ENCODE assay signal across 24 mouse cellular contexts in the genomic region with DNA sequence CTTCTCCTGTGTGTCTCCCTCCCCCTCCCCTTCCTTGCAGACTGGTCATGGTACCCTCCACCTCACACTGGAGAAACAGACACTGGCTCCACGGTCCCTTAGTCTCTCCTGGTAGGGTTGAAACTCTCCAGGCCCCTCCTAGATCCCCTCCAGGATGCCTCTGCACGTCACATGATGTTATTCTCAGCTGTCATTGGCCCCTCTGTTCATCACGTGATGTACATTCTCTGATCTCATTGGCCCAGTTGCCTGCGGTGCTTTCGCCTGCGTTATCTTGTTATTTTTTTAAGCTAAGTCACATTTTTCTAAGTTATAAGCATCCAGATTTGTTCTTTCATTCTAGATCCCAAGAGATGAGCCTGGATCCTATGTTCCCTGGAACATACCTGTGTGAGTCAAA. TPM values are rescaled to one million over a fixed set of nuclear protein-coding genes. Genes with fewer than 3 reads are reported as not detected.
DNase-seq lines count a peak whose midpoint lies in the region; TF ChIP-seq lines count a peak whose summit lies in the region.
"Had no signal": no experiment of that assay in that cellular context is flagged by ENCODE, and none has a peak within 500 bp of the region (broad histone marks: within the 10 kb centered on the region; RNA-seq: fewer than 3 reads in every experiment).

No protein-coding gene starts in this region.

- no peaks in the 10 kb centered on the region for H3K27me3 ChIP-seq in testis, adult 2 months (ENCODE audit: control insufficient read depth, insufficient read depth, low read length)
- H3K27me3 ChIP-seq: embryonic facial prominence, embryonic 13.5 days; embryonic facial prominence, embryonic 15.5 days; forebrain, embryonic 12.5 days had no signal

- no peak overlapping the region; the same call in 1 of the 2 replicates for H3K4me3 ChIP-seq in testis, adult 2 months (ENCODE audit: control insufficient read depth, low read depth, low read length)
- H3K4me3 ChIP-seq: embryonic facial prominence, embryonic 13.5 days; embryonic facial prominence, embryonic 15.5 days; erythroblast, embryonic 14.5 days; forebrain, embryonic 10.5 days; forebrain, embryonic 12.5 days had no signal

- TF ChIP-seq CTCF in testis, adult 2 months (IDR thresholded peaks at IDR 0.05; ENCODE audit: control insufficient read depth, insufficient read depth, insufficient replicate concordance, low read depth, low read length) = no peak

- no peak for DNase-seq in testis, postnatal 10 days (ENCODE audit: low spot score)
- peak; percentile 20 for DNase-seq in ES-CJ7 (ENCODE audit: low read depth, low spot score)
- DNase-seq in ZHBTc4 (ENCODE audit: low read depth, low spot score) = peak; percentile 13
- no peak for DNase-seq in layer of hippocampus, postnatal 25 days (ENCODE audit: extremely low spot score in 1 of 2, low spot score in 1 of 2)
- no peak for DNase-seq in spleen, postnatal 10 days (ENCODE audit: low spot score in 2 of 2)
- no peak for DNase-seq in heart, adult 11 months
- DNase-seq: adrenal gland, postnatal 10 days; adrenal gland, postnatal 25 days; B cell, adult 2 months; cerebellum, adult 11 months; cerebellum, adult 18-20 months; cerebellum, adult 8-10 months; cerebellum, adult 9-11 months; cerebellum, postnatal 14 days; cerebellum, postnatal 36 days; embryo, embryonic 11 days had no signal

- no peak for TF ChIP-seq POLR2A in testis, adult 2 months (IDR thresholded peaks at IDR 0.05; ENCODE audit: control insufficient read depth, low read depth, low read length)

- H3K36me3 ChIP-seq in testis, adult 2 months (ENCODE audit: control insufficient read depth, insufficient read depth, low read length) = no peaks in the 10 kb centered on the region
- H3K36me3 ChIP-seq: embryonic facial prominence, embryonic 13.5 days; embryonic facial prominence, embryonic 15.5 days; forebrain, embryonic 10.5 days; forebrain, embryonic 12.5 days had no signal

- H3K27ac ChIP-seq in testis, adult 2 months (ENCODE audit: control insufficient read depth, insufficient read depth, low read depth, low read length) = 0 out of 2 replicates have a peak overlapping the region, but pooled peaks have one; percentile 16
- H3K27ac ChIP-seq: embryonic facial prominence, embryonic 13.5 days; embryonic facial prominence, embryonic 15.5 days; forebrain, embryonic 10.5 days; forebrain, embryonic 12.5 days had no signal

- H3K4me1 ChIP-seq in testis, adult 2 months (ENCODE audit: control insufficient read depth, insufficient read depth, low read length) = peaks cover 5% of the 10 kb centered on the region
- H3K4me1 ChIP-seq: embryonic facial prominence, embryonic 13.5 days; embryonic facial prominence, embryonic 15.5 days; forebrain, embryonic 10.5 days; forebrain, embryonic 12.5 days had no signal

RNA-seq across cellular contexts. Expression of gene Aox3, which starts 7.2 kb away (rescaled TPM):
- polyA plus RNA-seq in testis, adult 2 months (2012; rRNA removed) = 8.7 and 9.6 TPM in 2 replicates
- 1 to 10 TPM; 2.1 to 2.5 TPM for total RNA-seq in layer of hippocampus, postnatal 25 days (2021)
- total RNA-seq: common myeloid progenitor, adult 5-6 weeks; MEL had no signal
- polyA plus RNA-seq: erythroblast, embryonic 14.5 days; forebrain, embryonic 10.5 days had no signal

Comparison
In these comparisons a context has a peak if more than half of its experiments do, and no peak if none do; other contexts are left out.
1. DNase-seq: peak in ES-CJ7 (single experiment) and ZHBTc4 (single experiment); none in testis, postnatal 10 days (single experiment), layer of hippocampus, postnatal 25 days (0 of 2), spleen, postnatal 10 days (0 of 2) and heart, adult 11 months (single experiment).